Mouse (Mus musculus): ENCODE results near the gene Asap2. TPM values are rescaled to one million over a fixed set of nuclear protein-coding genes. Genes with fewer than 3 reads are reported as not detected.
A peak's percentile ranks its signal among the peaks of the same experiment; 100 is the strongest.

The Asap2 gene
- polyA plus RNA-seq, 1 experiment from 2014 or later: 8.4 TPM

- Histone ChIP-seq H3K27me3 (ENCODE audit: insufficient read depth, poor library complexity, severe bottlenecking) (no peaks in the 10 kb centered on the region), H3K9me3 (no peaks in the 10 kb centered on the region), H3K4me3 (no peak overlapping the region), H3K4me1 (peaks cover 4% of the 10 kb centered on the region; the same call in 1 of the 2 replicates), H3K36me3 (peaks cover 73% of the 10 kb centered on the region), H3K27ac (no peak overlapping the region)
- no peak for DNase-seq (ENCODE audit: low spot score)
- 85% methylated on average over 2 of the region's 2 CpGs for WGBS
Observed at GRCm38 (mm10) chr12:21234560-21234959, 244.3 kb downstream of the Asap2 start.

GRCm38 (mm10) chr12:21241965-21242364 lies 251.7 kb downstream of the Asap2 start:
- 82% methylated on average over 3 of the region's 3 CpGs for WGBS

GRCm38 (mm10) chr12:21244375-21244960 lies 254.2 kb downstream of the Asap2 start:
- Histone ChIP-seq H3K27ac (no peak overlapping the region), H3K4me1 (peaks cover 7% of the 10 kb centered on the region; the same call in 1 of the 2 replicates), H3K9me3 (no peaks in the 10 kb centered on the region), H3K4me3 (no peak overlapping the region), H3K27me3 (ENCODE audit: insufficient read depth, poor library complexity, severe bottlenecking) (no peaks in the 10 kb centered on the region), H3K36me3 (peaks cover 63% of the 10 kb centered on the region)
- 91% methylated on average over 11 of the region's 11 CpGs for WGBS
- DNase-seq (ENCODE audit: low spot score): no peak

More at GRCm38 (mm10) chr12:21241965-21242364, 251.7 kb downstream of the Asap2 start:
- H3K4me3 ChIP-seq: no peak overlapping the region
- peaks cover 65% of the 10 kb centered on the region for H3K36me3 ChIP-seq
- no peaks in the 10 kb centered on the region for H3K27me3 ChIP-seq (ENCODE audit: insufficient read depth, poor library complexity, severe bottlenecking)
- no peaks in the 10 kb centered on the region for H3K9me3 ChIP-seq
- no peak overlapping the region for H3K27ac ChIP-seq
- H3K4me1 ChIP-seq: no peaks in the 10 kb centered on the region
- DNase-seq (ENCODE audit: low spot score): no peak

GRCm38 (mm10) chr12:21247711-21248392 lies 257.6 kb downstream of the Asap2 start:
- peaks cover 76% of the 10 kb centered on the region for H3K36me3 ChIP-seq
- WGBS: 72% methylated on average over 7 of the region's 7 CpGs
- no peaks in the 10 kb centered on the region for H3K9me3 ChIP-seq
- peaks cover 7% of the 10 kb centered on the region; the same call in 1 of the 2 replicates for H3K4me1 ChIP-seq
- no peak overlapping the region for H3K4me3 ChIP-seq
- DNase-seq (ENCODE audit: low spot score): no peak
- H3K27ac ChIP-seq: no peak overlapping the region; the same call in 1 of the 2 replicates
- no peaks in the 10 kb centered on the region for H3K27me3 ChIP-seq (ENCODE audit: insufficient read depth, poor library complexity, severe bottlenecking)

GRCm38 (mm10) chr12:21260494-21261256 lies 270.4 kb downstream of the Asap2 start:
- H3K4me3 ChIP-seq: no peak overlapping the region
- no peaks in the 10 kb centered on the region for H3K9me3 ChIP-seq
- no peak overlapping the region for H3K27ac ChIP-seq
- 87% methylated on average over 6 of the region's 6 CpGs for WGBS
- DNase-seq (ENCODE audit: low spot score): no peak
- no peaks in the 10 kb centered on the region for H3K27me3 ChIP-seq (ENCODE audit: insufficient read depth, poor library complexity, severe bottlenecking)
- H3K4me1 ChIP-seq: peaks cover 6% of the 10 kb centered on the region; the same call in 1 of the 2 replicates
- peaks cover 75% of the 10 kb centered on the region for H3K36me3 ChIP-seq

GRCm38 (mm10) chr12:21261521-21261920 lies 271.3 kb downstream of the Asap2 start:
- H3K4me3 ChIP-seq: no peak overlapping the region
- no peak for DNase-seq (ENCODE audit: low spot score)
- peaks cover 75% of the 10 kb centered on the region for H3K36me3 ChIP-seq
- H3K27ac ChIP-seq: no peak overlapping the region
- peaks cover 6% of the 10 kb centered on the region; the same call in 1 of the 2 replicates for H3K4me1 ChIP-seq
- H3K9me3 ChIP-seq: no peaks in the 10 kb centered on the region
- no peaks in the 10 kb centered on the region for H3K27me3 ChIP-seq (ENCODE audit: insufficient read depth, poor library complexity, severe bottlenecking)
- 81% methylated on average over 4 of the region's 4 CpGs for WGBS

- no peak overlapping the region for H3K27ac ChIP-seq
- no peak for DNase-seq (ENCODE audit: low spot score)
- no peaks in the 10 kb centered on the region for H3K27me3 ChIP-seq (ENCODE audit: insufficient read depth, poor library complexity, severe bottlenecking)
- H3K36me3 ChIP-seq: peaks cover 69% of the 10 kb centered on the region
- 93% methylated on average over 5 of the region's 5 CpGs for WGBS
- H3K4me1 ChIP-seq: peaks cover 6% of the 10 kb centered on the region; the same call in 1 of the 2 replicates
- no peak overlapping the region for H3K4me3 ChIP-seq
- H3K9me3 ChIP-seq: no peaks in the 10 kb centered on the region
Observed at GRCm38 (mm10) chr12:21263256-21263655, 273.0 kb downstream of the Asap2 start.

- Histone ChIP-seq H3K9me3 (no peaks in the 10 kb centered on the region), H3K4me1 (peaks cover 6% of the 10 kb centered on the region; the same call in 1 of the 2 replicates), H3K27ac (peak overlapping the region; percentile 59), H3K27me3 (ENCODE audit: insufficient read depth, poor library complexity, severe bottlenecking) (no peaks in the 10 kb centered on the region), H3K4me3 (no peak overlapping the region), H3K36me3 (peaks cover 69% of the 10 kb centered on the region)
- WGBS: 69% methylated on average over 5 of the region's 5 CpGs
- DNase-seq (ENCODE audit: low spot score): no peak
Observed at GRCm38 (mm10) chr12:21264241-21264640, 274.0 kb downstream of the Asap2 start.

- H3K9me3 ChIP-seq: no peaks in the 10 kb centered on the region
- DNase-seq (ENCODE audit: low spot score): no peak
- 89% methylated on average over 3 of the region's 3 CpGs for WGBS
- peaks cover 70% of the 10 kb centered on the region for H3K36me3 ChIP-seq
- peak overlapping the region; percentile 59; the same call in 1 of the 2 replicates for H3K27ac ChIP-seq
- no peak overlapping the region for H3K4me3 ChIP-seq
- H3K27me3 ChIP-seq (ENCODE audit: insufficient read depth, poor library complexity, severe bottlenecking): no peaks in the 10 kb centered on the region
- peaks cover 6% of the 10 kb centered on the region; the same call in 1 of the 2 replicates for H3K4me1 ChIP-seq
Observed at GRCm38 (mm10) chr12:21264970-21265369, 274.7 kb downstream of the Asap2 start.

GRCm38 (mm10) chr12:21265501-21265900 lies 275.2 kb downstream of the Asap2 start:
- Histone ChIP-seq H3K27me3 (ENCODE audit: insufficient read depth, poor library complexity, severe bottlenecking) (no peaks in the 10 kb centered on the region), H3K4me3 (no peak overlapping the region), H3K27ac (no peak overlapping the region), H3K4me1 (peaks cover 6% of the 10 kb centered on the region; the same call in 1 of the 2 replicates), H3K36me3 (peaks cover 70% of the 10 kb centered on the region), H3K9me3 (no peaks in the 10 kb centered on the region)
- DNase-seq (ENCODE audit: low spot score): no peak
- WGBS: 85% methylated on average over 4 of the region's 4 CpGs

- peaks cover 6% of the 10 kb centered on the region; the same call in 1 of the 2 replicates for H3K4me1 ChIP-seq
- peak; percentile 80 for DNase-seq (ENCODE audit: low spot score)
- no peaks in the 10 kb centered on the region for H3K9me3 ChIP-seq
- peaks cover 72% of the 10 kb centered on the region for H3K36me3 ChIP-seq
- no peak overlapping the region for H3K27ac ChIP-seq
- H3K4me3 ChIP-seq: no peak overlapping the region
- 74% methylated on average over 14 of the region's 14 CpGs for WGBS
- H3K27me3 ChIP-seq (ENCODE audit: insufficient read depth, poor library complexity, severe bottlenecking): no peaks in the 10 kb centered on the region
Observed at GRCm38 (mm10) chr12:21265946-21266783, 275.9 kb downstream of the Asap2 start.

GRCm38 (mm10) chr12:21266784-21267098 lies 276.5 kb downstream of the Asap2 start:
- Histone ChIP-seq H3K9me3 (no peaks in the 10 kb centered on the region), H3K4me3 (no peak overlapping the region), H3K27me3 (ENCODE audit: insufficient read depth, poor library complexity, severe bottlenecking) (no peaks in the 10 kb centered on the region), H3K27ac (no peak overlapping the region), H3K4me1 (peaks cover 6% of the 10 kb centered on the region; the same call in 1 of the 2 replicates), H3K36me3 (peaks cover 78% of the 10 kb centered on the region)
- no peak for DNase-seq (ENCODE audit: low spot score)
- 77% methylated on average over 2 of the region's 2 CpGs for WGBS

Data from heart, embryonic 10.5 days (tissue).